Mouse (Mus musculus): ENCODE measurements around the gene Tcea3. TPM values are rescaled to one million over a fixed set of nuclear protein-coding genes. Genes with fewer than 3 reads are reported as not detected.
A peak's percentile ranks its signal among the peaks of the same experiment; 100 is the strongest.

The Tcea3 gene
- polyA plus RNA-seq, 1 experiment, result 50.8 TPM

- Histone ChIP-seq H3K27me3 (replicated peaks; ENCODE audit: control insufficient read depth, insufficient read depth, low read length) (no peaks in the 10 kb centered on the region), H3K36me3 (ENCODE audit: control insufficient read depth, insufficient read depth, low read length) (no peaks in the 10 kb centered on the region), H3K4me1 (ENCODE audit: control insufficient read depth, insufficient read depth, low read length) (peaks cover 5% of the 10 kb centered on the region; the same call in 1 of the 2 replicates), H3K27ac (ENCODE audit: insufficient read depth, low read depth, low read length) (no peak overlapping the region), H3K4me3 (ENCODE audit: insufficient read depth, low read depth, low read length) (no peak overlapping the region)
- WGBS, result 54% methylated on average over 17 of the region's 17 CpGs
- TF ChIP-seq CTCF (conservative IDR thresholded peaks at IDR 0.05; ENCODE audit: insufficient read depth, insufficient read length, low read depth, low read length) (no peak), POLR2A (IDR thresholded peaks at IDR 0.05; ENCODE audit: low read depth, low read length) (no peak)
- DNase-seq, result no peak
Observed at GRCm38 (mm10) chr4:136220133-136220775, 27.3 kb upstream of the Tcea3 start.

- Histone ChIP-seq H3K27ac (ENCODE audit: insufficient read depth, low read depth, low read length) (no peak overlapping the region), H3K36me3 (ENCODE audit: control insufficient read depth, insufficient read depth, low read length) (no peaks in the 10 kb centered on the region), H3K27me3 (replicated peaks; ENCODE audit: control insufficient read depth, insufficient read depth, low read length) (no peaks in the 10 kb centered on the region), H3K4me3 (ENCODE audit: insufficient read depth, low read depth, low read length) (no peak overlapping the region), H3K4me1 (ENCODE audit: control insufficient read depth, insufficient read depth, low read length) (no peaks in the 10 kb centered on the region)
- WGBS, result 81% methylated on average over 13 of the region's 13 CpGs
- TF ChIP-seq POLR2A (IDR thresholded peaks at IDR 0.05; ENCODE audit: low read depth, low read length) (no peak), CTCF (conservative IDR thresholded peaks at IDR 0.05; ENCODE audit: insufficient read depth, insufficient read length, low read depth, low read length) (0 out of 2 replicates have a peak, but pooled peaks have one; percentile 18)
- no peak for DNase-seq
Observed at GRCm38 (mm10) chr4:136223549-136224239, 23.8 kb upstream of the Tcea3 start.

GRCm38 (mm10) chr4:136224240-136224559, 23.3 kb upstream of the Tcea3 start:
- Histone ChIP-seq H3K4me1 (ENCODE audit: control insufficient read depth, insufficient read depth, low read length) (no peaks in the 10 kb centered on the region), H3K27me3 (replicated peaks; ENCODE audit: control insufficient read depth, insufficient read depth, low read length) (no peaks in the 10 kb centered on the region), H3K36me3 (ENCODE audit: control insufficient read depth, insufficient read depth, low read length) (no peaks in the 10 kb centered on the region), H3K27ac (ENCODE audit: insufficient read depth, low read depth, low read length) (no peak overlapping the region), H3K4me3 (ENCODE audit: insufficient read depth, low read depth, low read length) (no peak overlapping the region)
- TF ChIP-seq POLR2A (IDR thresholded peaks at IDR 0.05; ENCODE audit: low read depth, low read length), result no peak
- no peak for TF ChIP-seq CTCF (conservative IDR thresholded peaks at IDR 0.05; ENCODE audit: insufficient read depth, insufficient read length, low read depth, low read length)
- DNase-seq, result no peak
- 74% methylated on average over 5 of the region's 5 CpGs for WGBS

GRCm38 (mm10) chr4:136224677-136225460, 22.7 kb upstream of the Tcea3 start:
- Histone ChIP-seq H3K27me3 (replicated peaks; ENCODE audit: control insufficient read depth, insufficient read depth, low read length) (no peaks in the 10 kb centered on the region), H3K4me3 (ENCODE audit: insufficient read depth, low read depth, low read length) (no peak overlapping the region), H3K27ac (ENCODE audit: insufficient read depth, low read depth, low read length) (no peak overlapping the region), H3K4me1 (ENCODE audit: control insufficient read depth, insufficient read depth, low read length) (no peaks in the 10 kb centered on the region), H3K36me3 (ENCODE audit: control insufficient read depth, insufficient read depth, low read length) (no peaks in the 10 kb centered on the region)
- DNase-seq, result peak; percentile 20
- WGBS, result 83% methylated on average over 23 of the region's 23 CpGs
- TF ChIP-seq POLR2A (IDR thresholded peaks at IDR 0.05; ENCODE audit: low read depth, low read length) (no peak), CTCF (conservative IDR thresholded peaks at IDR 0.05; ENCODE audit: insufficient read depth, insufficient read length, low read depth, low read length) (no peak)

- WGBS, result 54% methylated on average over 7 of the region's 7 CpGs
- TF ChIP-seq POLR2A (IDR thresholded peaks at IDR 0.05; ENCODE audit: low read depth, low read length) (no peak), CTCF (conservative IDR thresholded peaks at IDR 0.05; ENCODE audit: insufficient read depth, insufficient read length, low read depth, low read length) (no peak)
- H3K4me1 ChIP-seq (ENCODE audit: control insufficient read depth, insufficient read depth, low read length), result no peaks in the 10 kb centered on the region
- no peak overlapping the region for H3K4me3 ChIP-seq (ENCODE audit: insufficient read depth, low read depth, low read length)
- H3K36me3 ChIP-seq (ENCODE audit: control insufficient read depth, insufficient read depth, low read length), result no peaks in the 10 kb centered on the region
- no peaks in the 10 kb centered on the region for H3K27me3 ChIP-seq (replicated peaks; ENCODE audit: control insufficient read depth, insufficient read depth, low read length)
- DNase-seq, result no peak
- no peak overlapping the region for H3K27ac ChIP-seq (ENCODE audit: insufficient read depth, low read depth, low read length)
Observed at GRCm38 (mm10) chr4:136227408-136227807, 20.1 kb upstream of the Tcea3 start.

GRCm38 (mm10) chr4:136228640-136229039, 18.9 kb upstream of the Tcea3 start:
- DNase-seq, result no peak
- Histone ChIP-seq H3K27me3 (replicated peaks; ENCODE audit: control insufficient read depth, insufficient read depth, low read length) (no peaks in the 10 kb centered on the region), H3K4me1 (ENCODE audit: control insufficient read depth, insufficient read depth, low read length) (no peaks in the 10 kb centered on the region), H3K36me3 (ENCODE audit: control insufficient read depth, insufficient read depth, low read length) (no peaks in the 10 kb centered on the region), H3K27ac (ENCODE audit: insufficient read depth, low read depth, low read length) (no peak overlapping the region), H3K4me3 (ENCODE audit: insufficient read depth, low read depth, low read length) (no peak overlapping the region)
- TF ChIP-seq POLR2A (IDR thresholded peaks at IDR 0.05; ENCODE audit: low read depth, low read length) (no peak), CTCF (conservative IDR thresholded peaks at IDR 0.05; ENCODE audit: insufficient read depth, insufficient read length, low read depth, low read length) (no peak)
- 88% methylated on average over 5 of the region's 5 CpGs for WGBS

- no peaks in the 10 kb centered on the region for H3K36me3 ChIP-seq (ENCODE audit: control insufficient read depth, insufficient read depth, low read length)
- WGBS, result 66% methylated on average over 13 of the region's 13 CpGs
- no peaks in the 10 kb centered on the region for H3K4me1 ChIP-seq (ENCODE audit: control insufficient read depth, insufficient read depth, low read length)
- H3K27me3 ChIP-seq (replicated peaks; ENCODE audit: control insufficient read depth, insufficient read depth, low read length), result no peaks in the 10 kb centered on the region
- H3K4me3 ChIP-seq (ENCODE audit: insufficient read depth, low read depth, low read length), result no peak overlapping the region
- H3K27ac ChIP-seq (ENCODE audit: insufficient read depth, low read depth, low read length), result no peak overlapping the region
- no peak for TF ChIP-seq CTCF (conservative IDR thresholded peaks at IDR 0.05; ENCODE audit: insufficient read depth, insufficient read length, low read depth, low read length)
- TF ChIP-seq POLR2A (IDR thresholded peaks at IDR 0.05; ENCODE audit: low read depth, low read length), result no peak
- DNase-seq, result no peak
Observed at GRCm38 (mm10) chr4:136238669-136239068, 8.9 kb upstream of the Tcea3 start.

All from kidney, adult 2 months (tissue).